Mouse (Mus musculus): ENCODE results near the gene Cox16.

Gene Cox16

GRCm38 (mm10) chr12:81324116-81324515 is 160.8 kb downstream of the Cox16 start:
- DNase-seq (ENCODE audit: low spot score): peak; percentile 35

- no peak for DNase-seq (ENCODE audit: low spot score)
These were observed 163.9 kb downstream of the Cox16 start for GRCm38 (mm10) chr12:81321021-81321420.

GRCm38 (mm10) chr12:81317811-81318210 is 167.1 kb downstream of the Cox16 start:
- DNase-seq (ENCODE audit: low spot score): no peak

DNA sequence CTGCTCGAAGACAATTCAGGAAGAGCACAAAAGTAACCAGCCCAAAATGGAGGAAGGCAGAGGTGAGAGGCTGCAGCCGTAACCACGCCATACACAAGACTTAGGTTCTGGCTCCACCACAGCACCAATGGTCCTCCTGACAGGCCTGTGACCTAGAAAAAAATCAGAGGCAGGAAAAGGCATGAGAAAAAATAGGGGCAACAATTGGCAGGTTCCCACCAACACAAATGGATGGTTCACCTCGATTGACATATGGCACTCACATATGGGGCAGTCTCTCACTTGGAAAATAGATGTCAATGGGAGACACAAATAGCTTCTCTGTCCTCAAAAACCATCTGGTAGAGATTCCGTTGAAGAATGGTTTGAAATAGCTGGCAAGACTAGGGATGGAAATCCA is 169.0 kb downstream of the Cox16 start:
- peak; percentile 9 for DNase-seq (ENCODE audit: low spot score)
